8 mouse cellular contexts compared by ENCODE assay signal in genomic region chr2:156862041-156862717, GRCm38 (mm10). TPM values are rescaled to one million over a fixed set of nuclear protein-coding genes. Genes with fewer than 3 reads are reported as not detected.
DNase-seq lines count a peak whose midpoint lies in the region; ATAC-seq and TF ChIP-seq lines count a peak whose summit lies in the region.

No protein-coding gene starts in this region.

- H3K27me3 ChIP-seq in liver, embryonic 14.5 days (ENCODE audit: control insufficient read depth, insufficient read depth, low read length), result no peaks in the 10 kb centered on the region
- no peaks in the 10 kb centered on the region for H3K27me3 ChIP-seq in neural tube, embryonic 14.5 days (ENCODE audit: control insufficient read depth, insufficient read depth, low read length)

- H3K4me1 ChIP-seq in liver, embryonic 14.5 days (replicated peaks; ENCODE audit: control insufficient read depth in 2 of 2, insufficient read depth in 2 of 2, low read length in 1 of 2), result peaks cover 9 to 12% of the 10 kb centered on the region in 2 experiments
- H3K4me1 ChIP-seq in neural tube, embryonic 14.5 days (ENCODE audit: control insufficient read depth, insufficient read depth, low read length), result peaks cover 19% of the 10 kb centered on the region

- peak overlapping the region; percentile 81 for H3K27ac ChIP-seq in liver, embryonic 14.5 days
- H3K27ac ChIP-seq in neural tube, embryonic 14.5 days (ENCODE audit: low read depth, low read length), result peak overlapping the region; percentile 88

- TF ChIP-seq CTCF in liver, embryonic 14.5 days (IDR thresholded peaks at IDR 0.05; ENCODE audit: low read depth), result no peak

- ATAC-seq in erythroid progenitor cell, adult 5-6 weeks (replicated peaks; ENCODE audit: low FRiP score, poor library complexity, severe bottlenecking), result peak; percentile 11
- no peak for ATAC-seq in liver, embryonic 14.5 days (ENCODE audit: insufficient read depth)
- peak; percentile 9; the same call in 1 of the 2 replicates for ATAC-seq in neural tube, embryonic 14.5 days (ENCODE audit: low read depth)

- H3K9ac ChIP-seq in liver, embryonic 14.5 days (replicated peaks), result peak overlapping the region; percentile 91
- H3K9ac ChIP-seq in neural tube, embryonic 14.5 days (replicated peaks; ENCODE audit: low read depth, low read length), result peak overlapping the region; percentile 94

- peak; percentile 27 for DNase-seq in ovary, postnatal 14 days (ENCODE audit: low spot score)
- no peak for DNase-seq in ovary, postnatal 10 days (ENCODE audit: low spot score)
- DNase-seq in ZHBTc4 (ENCODE audit: low read depth, low spot score), result peak; percentile 22
- DNase-seq in induced T-regulatory cell, adult 2 months (ENCODE audit: low read depth), result peak; percentile 73
- DNase-seq in liver, embryonic 14.5 days (ENCODE audit: low read depth in 3 of 3, low spot score in 3 of 3), result no peak
- DNase-seq in layer of hippocampus, postnatal 25 days (ENCODE audit: extremely low spot score in 1 of 2, low spot score in 1 of 2), result no peak

- WGBS in liver, embryonic 14.5 days (ENCODE audit: insufficient replicate concordance), result under 1% methylated on average over 19 of the region's 19 CpGs
- WGBS in neural tube, embryonic 14.5 days, result under 1% methylated on average over 19 of the region's 19 CpGs

- peaks cover 24% of the 10 kb centered on the region for H3K36me3 ChIP-seq in liver, embryonic 14.5 days (replicated peaks; ENCODE audit: control insufficient read depth, insufficient read depth, low read depth)
- H3K36me3 ChIP-seq in neural tube, embryonic 14.5 days (ENCODE audit: control insufficient read depth, insufficient read depth, low read length), result peaks cover 14% of the 10 kb centered on the region; the same call in 1 of the 2 replicates

- peak overlapping the region; percentile 64 to 91 for H3K4me3 ChIP-seq in liver, embryonic 14.5 days (ENCODE audit: insufficient read depth in 1 of 2, low read depth in 2 of 2, low read length in 2 of 2)
- peak overlapping the region; percentile 99 for H3K4me3 ChIP-seq in neural tube, embryonic 14.5 days (ENCODE audit: low read depth, low read length)

- H3K4me2 ChIP-seq in liver, embryonic 14.5 days (ENCODE audit: low read depth), result peak overlapping the region; percentile 86
- peak overlapping the region; percentile 79 for H3K4me2 ChIP-seq in neural tube, embryonic 14.5 days (ENCODE audit: low read depth, low read length)

- no peaks in the 10 kb centered on the region for H3K9me3 ChIP-seq in liver, embryonic 14.5 days (ENCODE audit: control insufficient read depth, low read length)
- no peaks in the 10 kb centered on the region for H3K9me3 ChIP-seq in neural tube, embryonic 14.5 days (ENCODE audit: control insufficient read depth, low read length)

- no peak for TF ChIP-seq EP300 in liver, embryonic 14.5 days (IDR thresholded peaks at IDR 0.05; ENCODE audit: low read depth)

RNA-seq across cellular contexts. Expression of gene Rab5if, which starts 0.7 kb away (rescaled TPM):
- 62.7 and 85.9 TPM in 2 replicates for total RNA-seq in erythroid progenitor cell, adult 5-6 weeks (2015; ENCODE audit: low replicate concordance)
- 28.8 and 48.1 TPM in 2 replicates for total RNA-seq in erythroid progenitor cell, adult 5-6 weeks (2017; ENCODE audit: low replicate concordance)
- polyA plus RNA-seq in liver, embryonic 14.5 days (2012; rRNA removed), result 74.3 and 80.3 TPM in 2 replicates
- 164 and 171 TPM in 2 replicates for polyA plus RNA-seq in liver, embryonic 14.5 days (2014; fragmentation: Nextera tagmentation; extraction: Ambion mirVana)
- polyA plus RNA-seq in neural tube, embryonic 14.5 days (2014; fragmentation: Nextera tagmentation; extraction: Ambion mirVana), result 165 and 168 TPM in 2 replicates
- total RNA-seq in layer of hippocampus, postnatal 25 days (2021), result 100 to 1,000 TPM; 105 to 112 TPM

RNA-seq across cellular contexts. Expression of gene 4930518I15Rik, which starts 4.4 kb away (rescaled TPM):
- 3.2 TPM in 1 of 2 replicates, not detected in the other for total RNA-seq in erythroid progenitor cell, adult 5-6 weeks (2015; ENCODE audit: low replicate concordance)
- 3.9 and 4.0 TPM in 2 replicates for total RNA-seq in erythroid progenitor cell, adult 5-6 weeks (2017; ENCODE audit: low replicate concordance)
- 0.51 and 0.71 TPM in 2 replicates for polyA plus RNA-seq in liver, embryonic 14.5 days (2012; rRNA removed)
- polyA plus RNA-seq in liver, embryonic 14.5 days (2014; fragmentation: Nextera tagmentation; extraction: Ambion mirVana), result 0.71 and 0.78 TPM in 2 replicates
- polyA plus RNA-seq in neural tube, embryonic 14.5 days (2014; fragmentation: Nextera tagmentation; extraction: Ambion mirVana), result 7.6 and 9.1 TPM in 2 replicates
- 1 to 10 TPM; 2.0 to 4.3 TPM for total RNA-seq in layer of hippocampus, postnatal 25 days (2021)

RNA-seq across cellular contexts. Expression of gene Tgif2, which starts 22.4 kb away (rescaled TPM):
- total RNA-seq in erythroid progenitor cell, adult 5-6 weeks (2015; ENCODE audit: low replicate concordance), result 2.2 and 3.8 TPM in 2 replicates
- 1.9 and 18.2 TPM in 2 replicates for total RNA-seq in erythroid progenitor cell, adult 5-6 weeks (2017; ENCODE audit: low replicate concordance)
- polyA plus RNA-seq in liver, embryonic 14.5 days (2012; rRNA removed), result 3.8 and 4.9 TPM in 2 replicates
- 4.9 and 5.1 TPM in 2 replicates for polyA plus RNA-seq in liver, embryonic 14.5 days (2014; fragmentation: Nextera tagmentation; extraction: Ambion mirVana)
- 11.2 and 14.9 TPM in 2 replicates for polyA plus RNA-seq in neural tube, embryonic 14.5 days (2014; fragmentation: Nextera tagmentation; extraction: Ambion mirVana)
- 1 to 10 TPM; 1.1 to 2.1 TPM for total RNA-seq in layer of hippocampus, postnatal 25 days (2021)

RNA-seq across cellular contexts. Expression of gene Sla2, which starts 24.8 kb away (rescaled TPM):
- total RNA-seq in erythroid progenitor cell, adult 5-6 weeks (2015; ENCODE audit: low replicate concordance), result 0.72 TPM in 1 of 2 replicates, not detected in the other
- total RNA-seq in erythroid progenitor cell, adult 5-6 weeks (2017; ENCODE audit: low replicate concordance), result 0.26 and 0.68 TPM in 2 replicates
- 0.89 and 0.90 TPM in 2 replicates for polyA plus RNA-seq in liver, embryonic 14.5 days (2012; rRNA removed)
- 1.4 and 2.2 TPM in 2 replicates for polyA plus RNA-seq in liver, embryonic 14.5 days (2014; fragmentation: Nextera tagmentation; extraction: Ambion mirVana)
- polyA plus RNA-seq in neural tube, embryonic 14.5 days (2014; fragmentation: Nextera tagmentation; extraction: Ambion mirVana), result 0.15 and 0.24 TPM in 2 replicates
- total RNA-seq in layer of hippocampus, postnatal 25 days (2021), result under 1 TPM; 0.28 to 0.49 TPM

Comparison
In these comparisons a context has a peak if more than half of its experiments do, and no peak if none do; other contexts are left out.
1. DNase-seq: peak in ovary, postnatal 14 days (single experiment), ZHBTc4 (single experiment) and induced T-regulatory cell, adult 2 months (single experiment); none in ovary, postnatal 10 days (single experiment), liver, embryonic 14.5 days (0 of 3) and layer of hippocampus, postnatal 25 days (0 of 2).